Mouse (Mus musculus) heart, embryonic 16.5 days (tissue): Measurements from ENCODE around the gene Nck1. TPM values are rescaled to one million over a fixed set of nuclear protein-coding genes. Genes with fewer than 3 reads are reported as not detected.

Experiments
- ATAC-seq: fragments of 200-750 bp; cut with Nextera tagmentation; replicated peaks from 2 replicates; pipeline ENCODE4 v1.8.0; 2017; ENCODE audit warnings: moderate number of reproducible peaks; ENCODE audit not compliant: insufficient read depth, low FRiP score; ENCODE audit errors: extremely low read depth
- H3K27ac ChIP-seq: fragments of 300-500 bp; sonication (generic); 2 replicates; pipeline ENCODE4 v1.5.1; 2014; ENCODE audit warnings: mild to moderate bottlenecking, low read length, control low read depth, moderate library complexity
- H3K27me3 ChIP-seq: fragments of 300-500 bp; sonication (generic); 2 replicates; pipeline ENCODE4 v1.6.1; 2014; ENCODE audit warnings: low read length, mixed read lengths; ENCODE audit not compliant: control insufficient read depth, insufficient read depth
- H3K36me3 ChIP-seq: fragments of 300-500 bp; sonication (generic); 2 replicates; pipeline ENCODE4 v1.6.1; 2014; ENCODE audit not compliant: control insufficient read depth, insufficient read depth
- H3K4me1 ChIP-seq: fragments of 300-500 bp; sonication (generic); 2 replicates; pipeline ENCODE4 v1.6.1; 2014; ENCODE audit warnings: low read length, mixed read lengths; ENCODE audit not compliant: control insufficient read depth, insufficient read depth
- H3K4me2 ChIP-seq: fragments of 300-500 bp; sonication (generic); 2 replicates; pipeline ENCODE4 v1.6.1; 2014; ENCODE audit warnings: low read depth, mild to moderate bottlenecking, control low read depth, low read length
- H3K4me3 ChIP-seq: fragments of 300-500 bp; sonication (generic); 2 replicates; pipeline ENCODE4 v1.5.1; 2014; ENCODE audit warnings: mild to moderate bottlenecking, control low read depth, low read length
- H3K9ac ChIP-seq: fragments of 300-500 bp; sonication (generic); 2 replicates; pipeline ENCODE4 v1.6.1; 2014; ENCODE audit warnings: low read length, control low read depth
- H3K9me3 ChIP-seq: fragments of 300-500 bp; sonication (generic); replicated peaks from 2 replicates; pipeline ENCODE4 v1.6.1; 2016; ENCODE audit warnings: low read length; ENCODE audit not compliant: control insufficient read depth
- WGBS: fragments of 180-500 bp; shearing (Covaris S2); extraction: QIAGEN DNeasy Blood & Tissue Kit; methylation state at CpG from one replicate; pipeline ENCODE4 v1.1.7; 2014; 5-methylcytosine and 5-hydroxymethylcytosine counted together
- polyA plus RNA-seq: library from polyadenylated mRNA; unstranded; fragments of >200 nt; fragmentation: Nextera tagmentation; extraction: Ambion mirVana; gene quantifications from 2 replicates; pipeline ENCODE4 v1.2.1, GENCODE M21; 2015

Nck1 gene
- polyA plus RNA-seq, 1 experiment from 2014 or later = 66.3 TPM

DNA sequence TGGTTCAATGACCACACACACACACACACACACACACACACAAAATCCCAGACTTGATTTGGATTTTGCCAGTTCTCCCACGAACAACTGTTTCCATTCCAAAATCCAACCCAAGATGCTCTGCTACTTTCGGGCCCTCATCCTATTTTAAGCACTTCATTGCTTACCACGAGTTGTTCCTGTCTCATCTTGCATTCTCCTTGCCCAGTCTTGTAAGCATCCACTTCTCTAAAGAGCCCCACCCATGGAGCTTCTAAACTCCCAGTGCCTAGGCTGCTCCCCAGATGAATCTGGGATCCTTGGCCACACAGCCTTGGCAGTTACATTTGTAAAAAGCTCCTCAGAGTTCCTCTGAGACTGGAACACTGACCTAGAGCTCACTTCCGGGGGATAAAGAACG is 62.6 kb downstream of the Nck1 start:
- Histone ChIP-seq H3K36me3 (no peaks in the 10 kb centered on the region), H3K27ac (no peak overlapping the region), H3K9me3 (no peaks in the 10 kb centered on the region), H3K4me2 (no peak overlapping the region), H3K4me1 (no peaks in the 10 kb centered on the region), H3K9ac (no peak overlapping the region), H3K27me3 (no peaks in the 10 kb centered on the region), H3K4me3 (no peak overlapping the region)
- no peak for ATAC-seq
- WGBS = 75% methylated on average over 5 of the region's 5 CpGs

DNA sequence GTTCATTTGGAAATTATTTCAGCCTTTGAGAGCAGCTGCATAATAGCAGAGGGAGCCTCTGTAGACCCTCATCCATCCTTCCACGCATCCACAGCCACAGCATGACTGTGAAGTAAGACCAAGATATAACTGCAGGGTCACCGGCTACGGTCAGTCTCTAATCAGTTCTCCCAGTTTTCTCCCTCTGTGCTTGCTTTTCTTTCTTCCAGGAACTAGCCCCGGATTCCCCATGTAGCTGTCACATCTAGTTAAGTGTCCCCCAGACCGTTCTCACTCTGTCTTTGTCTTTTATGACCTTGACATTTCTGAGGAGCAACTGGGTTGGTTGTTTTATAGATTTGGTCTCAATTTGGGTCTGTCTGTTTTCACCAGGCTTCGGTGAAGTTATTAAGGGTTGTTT is 64.3 kb downstream of the Nck1 start:
- Histone ChIP-seq H3K36me3 (no peaks in the 10 kb centered on the region), H3K27me3 (no peaks in the 10 kb centered on the region)
- WGBS = 64% methylated on average over 6 of the region's 6 CpGs

DNA sequence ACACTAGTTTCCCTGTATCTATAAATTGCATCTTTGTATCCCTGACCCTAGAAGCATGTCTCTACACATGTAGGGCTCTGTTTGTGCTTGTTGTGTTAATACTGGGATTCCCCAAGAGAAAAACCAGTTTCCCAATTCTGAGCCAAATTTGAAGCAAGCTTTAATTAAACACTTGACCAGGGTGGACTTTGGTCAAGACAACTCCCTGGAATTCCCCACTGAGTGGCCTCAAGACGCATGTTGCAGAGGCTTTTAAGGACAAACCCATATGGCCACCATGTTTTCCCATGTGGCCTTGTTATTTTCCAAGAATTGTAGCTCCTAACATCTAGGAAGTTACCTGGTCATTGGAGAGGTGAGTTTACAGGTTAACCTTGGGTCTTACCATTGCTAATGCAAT is 71.9 kb downstream of the Nck1 start:
- Histone ChIP-seq H3K4me1 (peaks cover 3% of the 10 kb centered on the region; the same call in 1 of the 2 replicates), H3K27ac (no peak overlapping the region), H3K9me3 (peaks cover 9% of the 10 kb centered on the region), H3K4me2 (no peak overlapping the region), H3K9ac (no peak overlapping the region), H3K27me3 (no peaks in the 10 kb centered on the region), H3K36me3 (peaks cover 2% of the 10 kb centered on the region; the same call in 1 of the 2 replicates), H3K4me3 (no peak overlapping the region)
- WGBS = 78% methylated on average over 1 of the region's 1 CpGs
- no peak for ATAC-seq

More for the DNA sequence above, 64.3 kb downstream of the Nck1 start:
- no peak overlapping the region for H3K27ac ChIP-seq
- no peak overlapping the region for H3K9ac ChIP-seq
- H3K4me3 ChIP-seq = no peak overlapping the region
- no peaks in the 10 kb centered on the region for H3K4me1 ChIP-seq
- H3K9me3 ChIP-seq = peaks cover 9% of the 10 kb centered on the region
- no peak for ATAC-seq
- H3K4me2 ChIP-seq = no peak overlapping the region

DNA sequence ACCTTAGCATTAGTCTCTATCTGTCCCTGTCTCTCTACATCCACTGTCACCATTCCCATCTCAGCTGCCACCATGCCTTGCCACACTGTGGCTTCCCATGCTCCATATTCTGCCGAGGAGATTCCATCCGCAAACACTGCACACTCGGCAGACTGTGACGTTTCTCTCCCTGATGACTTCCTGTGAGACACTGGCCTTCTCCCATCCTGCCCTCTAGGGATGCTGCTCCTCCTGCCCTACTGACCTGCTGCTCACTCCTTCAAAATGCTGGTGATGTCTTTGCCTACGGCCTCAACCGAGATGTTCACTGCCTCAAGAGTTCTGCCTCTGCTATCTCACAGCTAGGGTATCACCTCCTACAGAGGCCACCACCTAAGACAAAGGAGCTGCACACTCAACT is 72.6 kb downstream of the Nck1 start:
- H3K4me2 ChIP-seq = no peak overlapping the region
- peaks cover 3% of the 10 kb centered on the region; the same call in 1 of the 2 replicates for H3K4me1 ChIP-seq
- peaks cover 2% of the 10 kb centered on the region; the same call in 1 of the 2 replicates for H3K36me3 ChIP-seq
- no peak overlapping the region for H3K27ac ChIP-seq
- no peak for ATAC-seq
- 73% methylated on average over 6 of the region's 6 CpGs for WGBS
- H3K27me3 ChIP-seq = no peaks in the 10 kb centered on the region
- peaks cover 9% of the 10 kb centered on the region for H3K9me3 ChIP-seq
- H3K9ac ChIP-seq = no peak overlapping the region
- no peak overlapping the region for H3K4me3 ChIP-seq

DNA sequence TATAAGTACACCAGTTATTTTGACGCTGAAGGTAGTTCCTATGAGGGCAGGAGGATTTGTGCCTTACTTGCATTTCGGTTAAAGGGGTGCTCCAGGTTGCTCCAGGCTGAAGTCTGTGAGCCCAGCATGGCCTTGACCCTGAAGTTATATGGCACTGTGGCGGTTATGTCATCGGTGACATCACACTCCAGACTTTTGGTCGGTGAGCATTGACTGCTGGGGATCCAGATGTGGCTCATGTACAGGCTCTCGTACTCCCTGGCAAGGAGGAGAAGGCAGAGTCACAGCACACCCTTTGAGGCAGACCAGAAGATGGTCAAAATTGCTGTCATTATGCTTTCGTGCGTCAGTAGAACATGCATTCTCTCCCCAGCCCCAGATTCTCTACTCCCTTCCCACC is 73.0 kb downstream of the Nck1 start:
- no peak overlapping the region for H3K9ac ChIP-seq
- H3K4me1 ChIP-seq = peaks cover 3% of the 10 kb centered on the region; the same call in 1 of the 2 replicates
- peaks cover 2% of the 10 kb centered on the region; the same call in 1 of the 2 replicates for H3K36me3 ChIP-seq
- WGBS = 91% methylated on average over 8 of the region's 8 CpGs
- no peaks in the 10 kb centered on the region for H3K27me3 ChIP-seq
- no peak for ATAC-seq
- H3K27ac ChIP-seq = no peak overlapping the region
- peaks cover 9% of the 10 kb centered on the region for H3K9me3 ChIP-seq
- no peak overlapping the region for H3K4me3 ChIP-seq
- H3K4me2 ChIP-seq = no peak overlapping the region

DNA sequence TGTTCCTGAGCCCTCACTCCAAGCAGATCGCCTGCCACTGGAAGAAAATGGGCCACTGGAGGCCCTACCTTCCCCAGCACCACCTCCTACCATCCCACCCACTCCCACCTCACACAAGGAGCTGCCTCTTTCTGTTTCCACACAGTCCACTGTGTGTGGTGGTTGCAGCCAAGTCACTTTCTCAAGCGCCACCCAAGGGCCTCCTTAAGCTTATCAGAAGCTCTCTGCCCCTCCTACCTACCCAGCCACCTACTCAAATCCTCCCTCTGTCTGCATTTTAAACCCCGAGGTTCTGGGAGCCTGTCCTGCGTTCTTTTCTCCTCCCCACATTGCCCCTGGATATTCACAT is 74.4 kb downstream of the Nck1 start:
- H3K27ac ChIP-seq = no peak overlapping the region
- no peak for ATAC-seq
- no peak overlapping the region for H3K4me3 ChIP-seq
- peaks cover 2% of the 10 kb centered on the region; the same call in 1 of the 2 replicates for H3K36me3 ChIP-seq
- WGBS = 55% methylated on average over 4 of the region's 4 CpGs
- peaks cover under 1% of the 10 kb centered on the region; the same call in 1 of the 2 replicates for H3K9me3 ChIP-seq
- H3K4me2 ChIP-seq = no peak overlapping the region
- no peaks in the 10 kb centered on the region for H3K27me3 ChIP-seq
- peaks cover 3% of the 10 kb centered on the region; the same call in 1 of the 2 replicates for H3K4me1 ChIP-seq
- no peak overlapping the region for H3K9ac ChIP-seq

DNA sequence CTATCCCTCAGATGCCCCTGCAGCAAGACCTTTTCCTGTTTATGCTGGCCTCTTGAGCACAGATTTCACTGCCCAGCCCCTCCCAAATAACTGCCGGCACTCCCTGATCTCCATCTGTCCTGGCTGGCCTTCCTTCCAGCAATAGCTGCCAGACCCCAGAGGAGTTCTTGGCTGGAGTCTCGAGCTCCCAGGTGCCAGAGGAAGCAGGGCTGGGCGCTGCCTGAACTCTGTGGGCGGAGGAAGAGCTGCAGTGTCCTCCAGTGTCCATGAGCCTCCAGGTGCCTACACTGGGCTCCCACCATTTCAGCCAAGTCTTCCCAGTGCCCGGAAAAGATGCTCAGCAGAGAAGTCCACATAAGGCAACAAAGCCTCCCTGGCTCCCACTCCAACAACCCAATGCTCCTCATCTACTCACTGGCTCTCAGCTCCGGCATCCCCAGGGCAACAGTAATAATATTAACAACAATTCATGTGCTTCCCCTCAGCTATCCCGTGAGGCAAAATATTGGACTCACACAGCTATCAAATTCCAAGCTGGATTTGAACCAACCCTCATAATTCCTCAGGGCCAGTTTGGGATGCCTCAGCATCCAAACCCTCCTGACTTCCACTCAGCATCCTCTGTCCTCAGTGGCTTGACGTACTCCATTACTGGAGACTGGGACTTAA is 74.9 kb downstream of the Nck1 start:
- peak; percentile 39; the same call in 1 of the 2 replicates for ATAC-seq
- H3K9ac ChIP-seq = no peak overlapping the region
- 58% methylated on average over 8 of the region's 8 CpGs for WGBS
- peaks cover 3% of the 10 kb centered on the region; the same call in 1 of the 2 replicates for H3K4me1 ChIP-seq
- H3K9me3 ChIP-seq = no peaks in the 10 kb centered on the region
- no peak overlapping the region for H3K4me3 ChIP-seq
- peak overlapping the region; percentile 54; the same call in 1 of the 2 replicates for H3K27ac ChIP-seq
- peaks cover 2% of the 10 kb centered on the region; the same call in 1 of the 2 replicates for H3K36me3 ChIP-seq
- H3K4me2 ChIP-seq = no peak overlapping the region
- H3K27me3 ChIP-seq = no peaks in the 10 kb centered on the region

- H3K27ac ChIP-seq = no peak overlapping the region
- WGBS = 56% methylated on average over 1 of the region's 1 CpGs
Observed at GRCm38 (mm10) chr9:100470228-100470627, 75.7 kb downstream of the Nck1 start.

GRCm38 (mm10) chr9:100469681-100470080 is 76.3 kb downstream of the Nck1 start:
- WGBS = 83% methylated on average over 3 of the region's 3 CpGs
- H3K4me3 ChIP-seq = no peak overlapping the region
- H3K4me2 ChIP-seq = no peak overlapping the region
- no peaks in the 10 kb centered on the region for H3K9me3 ChIP-seq
- no peaks in the 10 kb centered on the region for H3K27me3 ChIP-seq
- no peak overlapping the region for H3K9ac ChIP-seq
- no peak overlapping the region for H3K27ac ChIP-seq
- H3K36me3 ChIP-seq = peaks cover 2% of the 10 kb centered on the region; the same call in 1 of the 2 replicates
- peaks cover 3% of the 10 kb centered on the region; the same call in 1 of the 2 replicates for H3K4me1 ChIP-seq
- ATAC-seq = no peak

More at GRCm38 (mm10) chr9:100470228-100470627, 75.7 kb downstream of the Nck1 start:
- H3K27me3 ChIP-seq = no peaks in the 10 kb centered on the region
- ATAC-seq = no peak
- no peak overlapping the region for H3K9ac ChIP-seq
- H3K9me3 ChIP-seq = no peaks in the 10 kb centered on the region
- H3K4me3 ChIP-seq = no peak overlapping the region
- no peak overlapping the region for H3K4me2 ChIP-seq
- peaks cover 2% of the 10 kb centered on the region; the same call in 1 of the 2 replicates for H3K36me3 ChIP-seq
- peaks cover 3% of the 10 kb centered on the region; the same call in 1 of the 2 replicates for H3K4me1 ChIP-seq
